25 mouse cellular contexts compared by ENCODE assay signal in the genomic region with DNA sequence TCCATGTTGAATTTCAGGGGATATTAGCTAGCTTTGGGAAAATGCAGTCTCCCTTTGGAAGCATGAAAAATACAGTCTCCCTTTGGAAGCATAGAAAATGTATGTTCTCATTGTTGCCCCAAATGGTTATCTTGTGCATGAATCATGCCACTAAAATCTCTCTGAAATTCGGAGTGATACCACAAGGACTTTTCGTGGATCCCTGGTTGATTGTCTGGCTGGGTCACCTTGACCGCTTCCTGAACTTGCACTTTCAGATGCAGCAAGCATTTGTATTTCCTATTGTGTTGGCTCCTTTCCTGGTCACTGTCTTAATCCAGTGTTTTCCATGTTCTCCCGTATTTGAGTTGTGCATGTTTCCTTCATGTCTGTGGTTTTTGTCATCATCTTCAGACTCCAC.
A peak's percentile ranks its signal among the peaks of the same experiment; 100 is the strongest.
DNase-seq lines count a peak whose midpoint lies in the region; ATAC-seq lines count a peak whose summit lies in the region.
"Had no signal": no experiment of that assay in that cellular context is flagged by ENCODE, and none has a peak within 500 bp of the region (broad histone marks: within the 10 kb centered on the region; RNA-seq: fewer than 3 reads in every experiment).

No protein-coding gene starts in this region.

- H3K4me3 ChIP-seq in midbrain, embryonic 16.5 days (ENCODE audit: low read depth, low read length): no peak overlapping the region
- H3K4me3 ChIP-seq: embryonic facial prominence, embryonic 12.5 days; embryonic facial prominence, embryonic 15.5 days; erythroblast, embryonic 14.5 days; forebrain, embryonic 12.5 days; forebrain, embryonic 15.5 days; heart, embryonic 13.5 days had no signal

- H3K9ac ChIP-seq in midbrain, embryonic 16.5 days (ENCODE audit: low read depth, low read length): no peak overlapping the region
- H3K9ac ChIP-seq: embryonic facial prominence, embryonic 12.5 days; embryonic facial prominence, embryonic 15.5 days; forebrain, embryonic 12.5 days; forebrain, embryonic 15.5 days; heart, embryonic 13.5 days; hindbrain, embryonic 14.5 days had no signal

- H3K9me3 ChIP-seq in midbrain, embryonic 16.5 days (replicated peaks; ENCODE audit: control insufficient read depth, low read length, poor library complexity, severe bottlenecking): no peaks in the 10 kb centered on the region
- H3K9me3 ChIP-seq: embryonic facial prominence, embryonic 12.5 days; embryonic facial prominence, embryonic 15.5 days; forebrain, embryonic 12.5 days; forebrain, embryonic 15.5 days; heart, embryonic 13.5 days had no signal

- H3K4me1 ChIP-seq in midbrain, embryonic 16.5 days (ENCODE audit: control insufficient read depth, insufficient read depth, low read length): no peaks in the 10 kb centered on the region
- H3K4me1 ChIP-seq: embryonic facial prominence, embryonic 12.5 days; embryonic facial prominence, embryonic 15.5 days; forebrain, embryonic 12.5 days; forebrain, embryonic 15.5 days; heart, embryonic 13.5 days had no signal

- no peak overlapping the region for H3K4me2 ChIP-seq in midbrain, embryonic 16.5 days (ENCODE audit: low read length)
- H3K4me2 ChIP-seq: embryonic facial prominence, embryonic 12.5 days; embryonic facial prominence, embryonic 15.5 days; forebrain, embryonic 12.5 days; forebrain, embryonic 15.5 days; heart, embryonic 13.5 days; hindbrain, embryonic 14.5 days had no signal

- DNase-seq in 3T3-L1 (ENCODE audit: low read depth, low spot score) (peak; percentile 54), NIH3T3 (ENCODE audit: low read depth) (peak; percentile 4), MN1 (ENCODE audit: low spot score) (no peak)
- DNase-seq in adrenal gland, postnatal 10 days: peak; percentile 46
- DNase-seq in adrenal gland, postnatal 36 days: peak; percentile 63 to 68
- DNase-seq: cerebellum, adult 11 months; cerebellum, adult 2 months; cerebellum, adult 9-11 months; cerebellum, postnatal 25 days; gastrocnemius, postnatal 25 days; heart, adult 18-20 months; heart, postnatal 14 days; heart, postnatal 4 days; kidney, adult 18-20 months had no signal

- ATAC-seq in midbrain, embryonic 16.5 days: no peak
- ATAC-seq: forebrain, embryonic 15.5 days; hindbrain, postnatal 0 days; inflammation-experienced regulatory T-cells, adult 6 months; intestine, embryonic 16.5 days had no signal

- H3K36me3 ChIP-seq in midbrain, embryonic 16.5 days (ENCODE audit: control insufficient read depth, insufficient read depth, low read length): no peaks in the 10 kb centered on the region
- H3K36me3 ChIP-seq: embryonic facial prominence, embryonic 12.5 days; embryonic facial prominence, embryonic 15.5 days; forebrain, embryonic 12.5 days; forebrain, embryonic 15.5 days; heart, embryonic 13.5 days had no signal

- H3K27ac ChIP-seq in midbrain, embryonic 16.5 days (ENCODE audit: low read length): no peak overlapping the region
- H3K27ac ChIP-seq: embryonic facial prominence, embryonic 12.5 days; embryonic facial prominence, embryonic 15.5 days; forebrain, embryonic 12.5 days; forebrain, embryonic 15.5 days; heart, embryonic 13.5 days; hindbrain, embryonic 14.5 days; hindbrain, postnatal 0 days had no signal

- 90% methylated on average over 4 of the region's 4 CpGs for WGBS in midbrain, embryonic 16.5 days

- H3K27me3 ChIP-seq in midbrain, embryonic 16.5 days (ENCODE audit: control insufficient read depth, insufficient read depth, low read depth, low read length): no peaks in the 10 kb centered on the region
- H3K27me3 ChIP-seq: embryonic facial prominence, embryonic 12.5 days; embryonic facial prominence, embryonic 15.5 days; forebrain, embryonic 12.5 days; forebrain, embryonic 15.5 days; heart, embryonic 13.5 days had no signal
